Mouse (Mus musculus) ES-E14 (cell line): ENCODE measurements around the gene Agtrap.

ENCODE experiments used
- CHD2 ChIP-seq: IDR thresholded peaks from 2 replicates; pipeline ENCODE4 v1.6.1; 2014; ENCODE audit warnings: mild to moderate bottlenecking, low read depth, low read length, inconsistent platforms
- HCFC1 ChIP-seq: IDR thresholded peaks from 2 replicates; pipeline ENCODE4 v1.6.1; 2012; ENCODE audit warnings: low read length, inconsistent platforms, borderline replicate concordance; ENCODE audit not compliant: insufficient read depth
- ZNF384 ChIP-seq: IDR thresholded peaks from 2 replicates; pipeline ENCODE4 v1.6.1; 2012; ENCODE audit warnings: low read depth, low read length, inconsistent platforms

- TF ChIP-seq CHD2 (no peak), HCFC1 (no peak), ZNF384 (0 out of 2 replicates have a peak, but pooled peaks have one; percentile 12)
These were observed 7.2 kb upstream of the Agtrap start for GRCm38 (mm10) chr4:148095081-148095480.
